Mouse (Mus musculus) hindbrain, embryonic 13.5 days (tissue): ENCODE results near the gene Accsl. TPM values are rescaled to one million over a fixed set of nuclear protein-coding genes. Genes with fewer than 3 reads are reported as not detected.
A peak's percentile ranks its signal among the peaks of the same experiment; 100 is the strongest.

Experiments used
- ATAC-seq: fragments of 200-750 bp; cut with Nextera tagmentation; 2 replicates; pipeline ENCODE4 v1.8.0; 2017; ENCODE audit warnings: moderate TSS enrichment; ENCODE audit not compliant: low FRiP score
- H3K27ac ChIP-seq: fragments of 300-500 bp; sonication (generic); 2 replicates; pipeline ENCODE4 v1.5.1; 2015; ENCODE audit warnings: inconsistent platforms, mild to moderate bottlenecking, moderate library complexity
- H3K27me3 ChIP-seq: fragments of 300-500 bp; sonication (generic); 2 replicates; pipeline ENCODE4 v1.6.1; 2015; ENCODE audit warnings: mild to moderate bottlenecking, inconsistent platforms
- H3K36me3 ChIP-seq: fragments of 300-500 bp; sonication (generic); 2 replicates; pipeline ENCODE4 v1.6.1; 2015; ENCODE audit warnings: mild to moderate bottlenecking, inconsistent platforms
- H3K4me1 ChIP-seq: fragments of 300-500 bp; sonication (generic); replicated peaks from 2 replicates; pipeline ENCODE4 v1.6.1; 2015; ENCODE audit warnings: inconsistent platforms
- H3K4me2 ChIP-seq: fragments of 300-500 bp; sonication (generic); 2 replicates; pipeline ENCODE4 v1.6.1; 2015; ENCODE audit warnings: inconsistent platforms, mild to moderate bottlenecking, moderate library complexity
- H3K4me3 ChIP-seq: fragments of 300-500 bp; sonication (generic); 2 replicates; pipeline ENCODE4 v1.5.1; 2015; ENCODE audit warnings: mild to moderate bottlenecking, inconsistent platforms
- H3K9ac ChIP-seq: fragments of 300-500 bp; sonication (generic); 2 replicates; pipeline ENCODE4 v1.6.1; 2015; ENCODE audit warnings: mild to moderate bottlenecking, inconsistent platforms
- H3K9me3 ChIP-seq: fragments of 300-500 bp; sonication (generic); 2 replicates; pipeline ENCODE4 v1.6.1; 2016; ENCODE audit warnings: inconsistent platforms
- WGBS: fragments of 180-500 bp; shearing (Covaris S2); methylation state at CpG from one replicate; pipeline ENCODE4 v1.1.7; 2015; 5-methylcytosine and 5-hydroxymethylcytosine counted together
- polyA plus RNA-seq: library from polyadenylated mRNA; unstranded; fragments of >200 nt; fragmentation: Nextera tagmentation; extraction: Ambion mirVana; gene quantifications from 2 replicates; pipeline ENCODE4 v1.2.1, GENCODE M21; 2015

Gene Accsl
- polyA plus RNA-seq, 1 experiment from 2014 or later: 0.34 TPM

DNA sequence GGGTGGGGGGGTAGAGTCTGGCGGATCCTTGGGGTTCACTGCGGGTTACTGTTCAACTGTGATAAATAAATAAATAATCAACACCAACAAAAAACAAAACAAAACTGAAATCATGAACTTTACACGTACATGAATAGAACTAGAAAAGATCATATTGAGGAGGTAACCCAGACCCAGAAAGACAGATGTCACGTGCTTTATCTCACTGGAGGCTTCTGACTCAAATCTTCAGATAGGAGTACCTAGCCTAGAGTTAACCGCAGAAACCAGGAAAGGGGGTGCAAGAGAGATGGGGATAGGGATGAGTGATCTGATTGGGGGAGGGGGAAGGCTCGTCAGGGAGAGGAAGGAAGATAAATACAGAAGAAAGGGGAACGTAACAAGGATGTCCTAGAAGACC lies 20.1 kb upstream of the Accsl start:
- H3K36me3 ChIP-seq: no peaks in the 10 kb centered on the region
- peaks cover 35% of the 10 kb centered on the region for H3K4me1 ChIP-seq
- no peak overlapping the region for H3K4me3 ChIP-seq
- H3K27me3 ChIP-seq: no peaks in the 10 kb centered on the region
- H3K4me2 ChIP-seq: no peak overlapping the region
- H3K9me3 ChIP-seq: no peaks in the 10 kb centered on the region
- no peak for ATAC-seq
- no peak overlapping the region for H3K9ac ChIP-seq
- 92% methylated on average over 7 of the region's 7 CpGs for WGBS
- H3K27ac ChIP-seq: no peak overlapping the region

DNA sequence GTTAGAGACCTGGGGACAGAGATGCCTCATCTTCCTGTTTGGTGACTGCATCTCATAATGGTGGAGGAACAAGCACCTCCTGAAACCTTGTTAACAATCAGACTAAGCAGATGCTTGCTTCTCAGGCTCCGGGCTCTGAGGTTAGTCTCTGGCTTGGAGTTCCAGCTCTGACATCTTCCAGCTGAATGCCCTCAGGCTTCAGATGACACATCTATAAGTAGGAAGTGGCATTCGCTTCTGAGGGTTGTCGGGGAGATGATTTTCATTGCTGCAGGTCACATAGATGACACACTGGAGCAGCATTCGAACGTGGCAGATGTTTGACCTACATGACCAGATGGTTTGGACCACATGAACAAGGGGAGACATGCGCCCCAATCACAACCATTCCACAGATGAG lies 19.4 kb upstream of the Accsl start:
- Histone ChIP-seq H3K9me3 (no peaks in the 10 kb centered on the region), H3K27ac (no peak overlapping the region), H3K36me3 (no peaks in the 10 kb centered on the region), H3K4me2 (no peak overlapping the region), H3K27me3 (no peaks in the 10 kb centered on the region), H3K4me3 (no peak overlapping the region), H3K9ac (no peak overlapping the region), H3K4me1 (peaks cover 35% of the 10 kb centered on the region)
- no peak for ATAC-seq
- 86% methylated on average over 6 of the region's 6 CpGs for WGBS

DNA sequence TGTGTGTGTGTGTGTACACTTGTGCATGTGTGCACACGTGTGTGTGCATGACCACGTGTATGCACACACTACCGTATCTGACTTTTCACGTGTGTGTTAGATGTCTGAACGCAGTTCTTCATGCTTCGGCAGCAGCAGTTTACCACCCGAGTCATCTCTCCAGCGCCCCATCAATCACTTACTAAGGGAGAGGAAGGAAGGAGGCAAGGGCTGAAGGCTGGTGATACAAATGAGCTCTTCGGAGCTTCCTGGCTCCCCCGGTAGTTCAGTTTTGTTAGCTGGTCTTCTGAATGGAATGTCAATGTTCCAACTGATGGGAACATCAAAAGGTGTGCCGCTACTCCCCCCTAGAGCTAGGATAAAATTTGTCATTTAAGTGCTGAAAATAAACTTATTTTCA lies 18.3 kb upstream of the Accsl start:
- no peak for ATAC-seq
- WGBS: 62% methylated on average over 11 of the region's 11 CpGs

DNA sequence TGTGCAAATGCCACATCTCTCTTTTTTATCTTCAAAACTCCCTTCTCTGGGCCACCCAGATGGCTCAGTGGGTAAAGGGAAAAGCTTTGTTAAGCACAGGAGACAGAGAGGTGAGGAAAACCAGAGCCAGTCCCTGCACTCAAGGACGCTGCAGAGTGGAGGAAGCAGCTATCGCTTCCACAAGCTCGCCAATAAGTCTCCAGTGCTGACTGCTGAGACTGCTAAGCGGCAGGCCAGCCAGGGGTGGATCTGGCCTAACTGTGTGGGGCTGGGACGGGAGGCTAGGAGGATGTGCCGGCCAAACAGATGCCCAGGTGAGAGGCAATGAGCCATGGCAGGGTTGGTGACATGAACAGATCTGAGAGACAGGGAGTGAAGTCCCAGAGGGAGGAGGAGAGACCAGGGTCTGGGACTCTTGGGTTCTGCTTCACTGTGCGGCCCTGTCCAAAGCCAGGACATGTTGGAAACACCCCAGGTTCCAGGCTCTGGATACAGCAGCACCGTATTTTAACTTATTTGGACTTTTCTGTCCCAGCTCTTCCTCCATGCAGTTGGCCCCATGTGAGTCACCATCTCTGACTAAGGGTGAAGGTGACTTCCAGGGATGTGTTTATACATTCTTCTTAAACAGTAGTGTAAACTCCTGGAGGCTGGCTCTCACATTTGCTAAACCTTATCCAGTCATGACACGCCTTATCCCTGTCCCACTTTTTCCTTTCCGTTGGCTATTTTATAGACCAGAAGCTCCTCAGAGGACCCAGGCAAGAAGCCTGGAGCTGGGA lies 17.2 kb upstream of the Accsl start:
- WGBS: 70% methylated on average over 10 of the region's 10 CpGs
- Histone ChIP-seq H3K27ac (no peak overlapping the region), H3K36me3 (no peaks in the 10 kb centered on the region), H3K4me3 (no peak overlapping the region), H3K4me2 (no peak overlapping the region), H3K9me3 (no peaks in the 10 kb centered on the region), H3K4me1 (peaks cover 22% of the 10 kb centered on the region), H3K27me3 (no peaks in the 10 kb centered on the region), H3K9ac (no peak overlapping the region)
- no peak for ATAC-seq

More for the DNA sequence above, 18.3 kb upstream of the Accsl start:
- Histone ChIP-seq H3K9ac (no peak overlapping the region), H3K4me1 (peaks cover 33% of the 10 kb centered on the region), H3K9me3 (no peaks in the 10 kb centered on the region), H3K4me3 (no peak overlapping the region), H3K36me3 (no peaks in the 10 kb centered on the region), H3K27ac (no peak overlapping the region), H3K27me3 (no peaks in the 10 kb centered on the region), H3K4me2 (no peak overlapping the region)

DNA sequence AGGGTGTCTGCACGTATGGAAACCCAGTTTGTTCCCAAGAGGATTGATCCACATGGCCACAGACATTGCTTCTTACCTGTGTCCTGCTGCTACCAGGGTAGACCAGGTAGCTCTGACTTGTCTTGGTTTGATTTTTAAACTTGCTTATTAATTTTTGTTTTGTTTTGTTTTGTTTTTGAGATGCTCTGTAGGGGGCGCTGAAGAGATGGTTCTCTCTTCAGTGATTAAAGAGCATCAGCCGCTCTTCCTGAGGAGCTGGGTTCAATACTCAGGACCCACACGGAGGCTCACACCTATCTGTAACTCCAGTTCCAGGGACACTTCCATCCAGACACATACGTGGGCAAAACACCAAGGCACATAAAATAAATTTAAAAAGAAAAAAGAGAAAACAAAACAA lies 14.1 kb upstream of the Accsl start:
- peaks cover 12% of the 10 kb centered on the region; the same call in 1 of the 2 replicates for H3K4me1 ChIP-seq
- 65% methylated on average over 5 of the region's 5 CpGs for WGBS
- no peak for ATAC-seq

DNA sequence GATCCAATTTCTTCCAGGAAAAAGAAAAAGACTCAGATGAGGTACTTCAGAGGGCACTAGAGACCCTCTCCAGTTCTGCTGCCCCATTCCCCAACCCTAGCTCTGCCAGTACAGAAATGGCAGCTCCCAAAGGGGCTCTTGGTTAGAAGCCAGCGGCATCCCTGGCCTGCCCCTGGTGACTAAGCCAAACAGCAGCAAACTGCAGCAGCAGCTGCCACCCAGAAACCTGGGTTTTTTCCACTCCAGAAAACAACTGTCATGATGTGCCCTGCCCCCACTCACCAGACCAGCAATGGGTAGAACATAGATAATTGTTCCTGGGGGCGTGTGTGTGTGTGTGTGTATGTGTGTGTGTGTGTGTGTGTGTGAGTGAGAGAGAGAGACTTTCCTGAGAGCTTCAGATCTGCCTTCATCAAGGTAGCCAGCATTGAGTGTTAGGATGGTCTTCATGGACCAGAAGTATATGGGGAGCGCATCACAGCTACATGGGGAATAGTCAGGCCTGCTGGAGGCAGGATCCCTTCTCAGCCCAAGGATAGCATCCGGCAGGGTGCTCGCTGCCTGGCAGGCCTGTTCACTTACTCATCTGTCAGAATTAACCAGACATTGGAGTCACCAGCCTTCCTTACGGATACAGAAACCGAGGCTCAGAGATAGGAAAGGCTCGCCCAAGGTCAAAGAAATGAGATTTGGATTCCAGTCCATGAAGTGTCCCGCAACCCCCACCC lies 12.8 kb upstream of the Accsl start:
- 86% methylated on average over 9 of the region's 9 CpGs for WGBS

More for the DNA sequence above, 14.1 kb upstream of the Accsl start:
- Histone ChIP-seq H3K9me3 (no peaks in the 10 kb centered on the region), H3K36me3 (no peaks in the 10 kb centered on the region), H3K27me3 (0 out of 2 replicates have a peak, but pooled peaks cover 2% of the 10 kb centered on the region), H3K4me2 (no peak overlapping the region), H3K27ac (no peak overlapping the region), H3K4me3 (no peak overlapping the region), H3K9ac (no peak overlapping the region)

DNA sequence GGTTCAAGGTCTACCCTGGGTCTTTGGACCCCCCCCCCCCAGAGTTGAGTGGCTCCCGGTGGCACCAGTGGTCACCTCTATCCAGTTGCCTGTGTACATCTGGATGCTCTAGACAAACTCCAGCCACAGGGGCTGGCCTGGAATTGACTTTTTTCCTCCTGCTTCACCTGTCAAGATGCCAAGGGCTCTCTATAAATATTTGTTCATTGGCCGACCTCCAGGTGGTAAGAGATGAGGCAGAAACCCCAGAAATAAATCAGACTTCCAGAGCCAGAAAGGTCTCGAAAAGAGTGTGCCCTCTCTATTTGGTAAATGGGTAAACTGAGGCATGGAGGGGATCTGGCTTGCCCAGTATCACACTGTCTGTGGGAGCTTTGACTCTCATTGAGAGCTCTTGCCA lies 12.0 kb upstream of the Accsl start:
- ATAC-seq: no peak
- H3K36me3 ChIP-seq: no peaks in the 10 kb centered on the region
- H3K27me3 ChIP-seq: 0 out of 2 replicates have a peak, but pooled peaks cover 3% of the 10 kb centered on the region
- no peak overlapping the region for H3K9ac ChIP-seq
- no peaks in the 10 kb centered on the region for H3K9me3 ChIP-seq
- 90% methylated on average over 3 of the region's 3 CpGs for WGBS
- H3K4me2 ChIP-seq: no peak overlapping the region
- no peak overlapping the region for H3K4me3 ChIP-seq
- H3K4me1 ChIP-seq: peaks cover 8% of the 10 kb centered on the region; the same call in 1 of the 2 replicates
- no peak overlapping the region for H3K27ac ChIP-seq

More for the DNA sequence above, 12.8 kb upstream of the Accsl start:
- Histone ChIP-seq H3K4me2 (no peak overlapping the region), H3K4me3 (no peak overlapping the region), H3K27me3 (0 out of 2 replicates have a peak, but pooled peaks cover 3% of the 10 kb centered on the region), H3K27ac (no peak overlapping the region), H3K9me3 (no peaks in the 10 kb centered on the region), H3K4me1 (peaks cover 8% of the 10 kb centered on the region; the same call in 1 of the 2 replicates), H3K9ac (no peak overlapping the region), H3K36me3 (no peaks in the 10 kb centered on the region)
- ATAC-seq: no peak

DNA sequence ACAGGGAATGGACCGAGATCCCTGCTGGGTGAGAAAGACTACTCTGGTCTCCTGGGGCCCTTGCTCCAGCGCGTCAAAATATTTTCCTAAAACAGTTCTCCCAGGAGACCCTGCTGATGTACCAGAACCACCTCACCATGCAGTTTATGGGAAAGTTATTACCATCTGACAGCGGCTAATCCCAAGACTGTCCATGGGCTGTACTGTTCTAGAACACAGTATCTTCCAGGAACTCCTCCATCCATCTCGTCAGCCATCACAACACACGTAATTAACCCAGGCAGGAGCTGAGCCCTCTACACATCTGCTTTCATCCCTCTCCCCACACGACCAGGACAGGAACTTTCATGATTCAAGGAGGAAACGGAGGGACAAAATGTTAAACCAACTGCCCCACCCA lies 11.5 kb upstream of the Accsl start:
- 0 out of 2 replicates have a peak, but pooled peaks cover 3% of the 10 kb centered on the region for H3K27me3 ChIP-seq

DNA sequence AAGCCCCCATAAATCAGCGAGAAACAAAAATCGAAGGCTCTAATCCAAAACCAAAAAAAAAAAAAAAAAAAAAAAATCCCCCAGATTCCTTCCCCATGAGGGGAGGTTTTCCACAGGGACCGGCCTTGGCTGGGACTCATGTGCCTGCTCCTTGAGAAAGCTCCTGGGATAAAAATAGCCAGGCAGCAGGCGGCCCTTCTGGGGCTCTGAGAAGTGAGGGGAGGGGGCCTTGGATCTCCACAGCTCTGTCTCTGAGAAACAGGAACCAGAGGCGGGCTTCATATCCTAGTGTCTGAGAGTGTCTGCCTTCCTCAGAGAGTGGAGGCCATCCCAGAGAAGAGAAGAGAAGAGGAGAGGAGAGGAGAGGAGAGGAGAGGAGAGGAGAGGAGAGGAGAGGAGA lies 8.0 kb upstream of the Accsl start:
- H3K36me3 ChIP-seq: no peaks in the 10 kb centered on the region
- H3K27me3 ChIP-seq: 0 out of 2 replicates have a peak, but pooled peaks cover 3% of the 10 kb centered on the region
- no peak overlapping the region for H3K4me3 ChIP-seq
- no peak for ATAC-seq
- peaks cover 17% of the 10 kb centered on the region for H3K4me1 ChIP-seq
- H3K9me3 ChIP-seq: no peaks in the 10 kb centered on the region
- WGBS: 79% methylated on average over 5 of the region's 5 CpGs
- no peak overlapping the region for H3K9ac ChIP-seq
- H3K4me2 ChIP-seq: no peak overlapping the region
- H3K27ac ChIP-seq: no peak overlapping the region

More for the DNA sequence above, 11.5 kb upstream of the Accsl start:
- H3K9me3 ChIP-seq: no peaks in the 10 kb centered on the region
- ATAC-seq: no peak
- no peak overlapping the region for H3K4me3 ChIP-seq
- peaks cover 8% of the 10 kb centered on the region; the same call in 1 of the 2 replicates for H3K4me1 ChIP-seq
- no peaks in the 10 kb centered on the region for H3K36me3 ChIP-seq
- 66% methylated on average over 8 of the region's 8 CpGs for WGBS
- H3K9ac ChIP-seq: no peak overlapping the region
- no peak overlapping the region for H3K4me2 ChIP-seq
- no peak overlapping the region for H3K27ac ChIP-seq

DNA sequence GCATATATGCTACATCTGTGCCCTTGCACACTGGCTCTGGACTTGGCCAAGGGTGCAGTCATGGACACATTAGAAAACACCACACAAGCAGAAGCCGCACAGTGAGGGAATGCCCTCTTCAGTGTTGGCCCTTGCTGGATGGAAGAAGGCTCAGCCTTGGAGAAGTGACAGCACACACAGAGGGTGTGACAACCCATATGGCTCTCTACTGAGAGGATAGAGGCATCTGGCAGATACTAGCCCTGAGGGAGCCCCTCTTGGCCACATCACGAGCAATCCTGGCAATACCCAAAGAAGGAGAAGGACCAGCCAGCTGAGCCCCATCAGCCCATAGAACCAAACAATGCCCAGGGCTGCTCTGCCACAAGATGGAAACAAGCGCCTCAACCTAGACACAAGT lies 5.6 kb upstream of the Accsl start:
- no peaks in the 10 kb centered on the region for H3K36me3 ChIP-seq
- H3K4me2 ChIP-seq: no peak overlapping the region
- WGBS: 72% methylated on average over 3 of the region's 3 CpGs
- peaks cover 21% of the 10 kb centered on the region for H3K4me1 ChIP-seq
- ATAC-seq: no peak
- 0 out of 2 replicates have a peak overlapping the region, but pooled peaks have one; percentile 0 for H3K27ac ChIP-seq
- H3K27me3 ChIP-seq: 0 out of 2 replicates have a peak, but pooled peaks cover 3% of the 10 kb centered on the region
- no peak overlapping the region for H3K4me3 ChIP-seq
- H3K9ac ChIP-seq: no peak overlapping the region
- H3K9me3 ChIP-seq: no peaks in the 10 kb centered on the region

DNA sequence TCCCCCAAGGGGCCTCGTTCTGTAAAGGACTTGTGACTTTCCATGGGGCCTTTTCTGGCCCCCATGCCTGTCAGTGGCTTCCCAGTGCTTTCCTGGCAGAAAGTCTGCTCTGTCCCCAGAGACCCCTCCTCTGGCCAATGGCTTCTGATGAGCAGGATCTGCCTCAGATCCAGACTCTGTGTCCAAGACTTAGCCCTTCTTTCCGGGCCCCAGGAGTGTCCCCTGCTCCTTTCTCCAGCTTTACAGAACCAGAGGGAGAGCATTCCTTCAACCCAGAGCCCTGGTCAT lies 5.2 kb upstream of the Accsl start:
- Histone ChIP-seq H3K4me2 (no peak overlapping the region), H3K4me1 (peaks cover 21% of the 10 kb centered on the region), H3K36me3 (no peaks in the 10 kb centered on the region), H3K27ac (0 out of 2 replicates have a peak overlapping the region, but pooled peaks have one; percentile 0), H3K4me3 (no peak overlapping the region), H3K9me3 (no peaks in the 10 kb centered on the region), H3K27me3 (0 out of 2 replicates have a peak, but pooled peaks cover 5% of the 10 kb centered on the region), H3K9ac (no peak overlapping the region)
- WGBS: 39% methylated on average over 2 of the region's 2 CpGs
- ATAC-seq: no peak

DNA sequence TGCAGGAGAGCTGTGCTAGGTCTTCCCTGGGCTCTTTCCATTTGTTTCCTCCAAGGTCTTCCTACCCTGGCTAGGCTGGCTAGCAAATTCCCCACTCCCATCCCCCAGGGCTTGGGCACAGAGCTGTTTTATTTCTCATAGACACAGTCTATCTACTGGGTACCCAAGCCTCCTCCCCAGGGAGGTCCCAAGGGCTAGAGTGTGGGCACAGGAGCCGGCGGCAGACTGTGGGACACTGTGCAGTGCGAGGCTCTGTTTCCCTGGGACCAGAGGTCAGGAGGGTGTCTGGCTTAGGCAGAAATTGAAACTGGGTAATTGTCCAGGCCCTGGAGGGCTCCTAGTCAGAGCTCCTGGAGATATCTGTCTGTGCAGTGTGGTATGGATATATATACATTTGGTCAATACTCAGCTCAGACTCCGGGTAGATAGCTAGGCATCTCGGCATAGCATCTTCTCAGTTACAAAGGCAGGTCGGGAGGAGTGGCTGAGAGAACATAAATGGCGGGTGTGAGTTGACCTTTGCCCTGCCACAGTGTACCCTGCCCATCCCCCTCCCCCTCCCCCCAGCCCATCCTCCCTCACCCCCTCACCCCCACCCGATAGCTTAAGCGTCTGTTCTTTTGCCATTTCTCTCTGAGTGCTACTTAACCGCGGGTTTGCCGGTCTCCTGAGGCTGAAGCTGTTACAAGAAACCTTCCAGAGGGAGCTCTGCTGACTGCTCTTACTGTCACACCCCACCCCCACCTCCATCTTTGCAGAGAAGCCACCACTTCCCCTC lies 4.7 kb upstream of the Accsl start:
- H3K36me3 ChIP-seq: no peaks in the 10 kb centered on the region
- 15% methylated on average over 12 of the region's 12 CpGs for WGBS
- no peak overlapping the region for H3K4me2 ChIP-seq
- no peaks in the 10 kb centered on the region for H3K9me3 ChIP-seq
- H3K4me1 ChIP-seq: peaks cover 21% of the 10 kb centered on the region
- 0 out of 2 replicates have a peak, but pooled peaks cover 7% of the 10 kb centered on the region for H3K27me3 ChIP-seq
- H3K27ac ChIP-seq: peak overlapping the region; percentile 60; the same call in 1 of the 2 replicates
- peak; percentile 40; the same call in 1 of the 2 replicates for ATAC-seq
- no peak overlapping the region for H3K9ac ChIP-seq
- H3K4me3 ChIP-seq: no peak overlapping the region
